Mouse (Mus musculus) adrenal gland, postnatal 36 days (tissue): ENCODE data around the gene Dtnbp1. TPM values are rescaled to one million over a fixed set of nuclear protein-coding genes. Genes with fewer than 3 reads are reported as not detected.

Experiments used
- DNase-seq, 2 experiments: peaks; one replicate each; pipeline ENCODE4 v3.0.0; 2021; ENCODE audit warnings: mixed read lengths in 1 of 2
- long read RNA-seq, 2 experiments: library from polyadenylated mRNA; stranded (forward); transcript quantifications; one replicate each; pipeline ENCODE4 v2.0.0; 2021; ENCODE audit warnings: borderline sequencing depth in 2 of 2
- total RNA-seq, 2 experiments: library from RNA; stranded (reverse); gene quantifications; 2 replicates each; pipeline ENCODE4 v1.2.3; 2021

Dtnbp1 gene
- total RNA-seq: 10 to 100 TPM; 54.7 to 55.0 TPM
- long read RNA-seq, experiment 1, transcript Dtnbp1-201 (10 exons, 1,362 nt): major isoform, 127 of 160 reads
- long read RNA-seq, experiment 1, partial matches to known transcripts: 3 of 160 reads
- long read RNA-seq, experiment 1, other reads (novel, unspliced or antisense): 29 of 160 reads
- long read RNA-seq, experiment 2, transcript Dtnbp1-201 (10 exons, 1,362 nt): major isoform, 55 of 74 reads
- long read RNA-seq, experiment 2, partial matches to known transcripts: 5 of 74 reads
- long read RNA-seq, experiment 2, other reads (novel, unspliced or antisense): 13 of 74 reads

- DNase-seq: peak; percentile 83 to 92
These were observed at the start of gene Dtnbp1 for GRCm38 (mm10) chr13:45001911-45002615. TSS of gene Dtnbp1 (minus strand) at chr13:45002147.

GRCm38 (mm10) chr13:45049261-45050020 lies 47.5 kb upstream of the Dtnbp1 start:
- DNase-seq: no peak

GRCm38 (mm10) chr13:45043466-45043865 lies 41.5 kb upstream of the Dtnbp1 start:
- no peak for DNase-seq

GRCm38 (mm10) chr13:45040741-45041140 lies 38.8 kb upstream of the Dtnbp1 start:
- no peak for DNase-seq

- no peak for DNase-seq
These were observed 38.2 kb upstream of the Dtnbp1 start for GRCm38 (mm10) chr13:45040195-45040594.

GRCm38 (mm10) chr13:45036417-45036816 lies 34.5 kb upstream of the Dtnbp1 start:
- no peak for DNase-seq

- no peak for DNase-seq
These were observed 32.8 kb upstream of the Dtnbp1 start for GRCm38 (mm10) chr13:45034759-45035158.

- DNase-seq: no peak
These were observed 31.4 kb upstream of the Dtnbp1 start for GRCm38 (mm10) chr13:45033360-45033759.

GRCm38 (mm10) chr13:45032484-45032883 lies 30.5 kb upstream of the Dtnbp1 start:
- DNase-seq: no peak

GRCm38 (mm10) chr13:45031748-45032147 lies 29.8 kb upstream of the Dtnbp1 start:
- no peak for DNase-seq

- DNase-seq: no peak
These were observed 29.4 kb upstream of the Dtnbp1 start for GRCm38 (mm10) chr13:45031314-45031713.

- peak; percentile 89 to 94 for DNase-seq
These were observed 28.9 kb upstream of the Dtnbp1 start for GRCm38 (mm10) chr13:45030830-45031229.

GRCm38 (mm10) chr13:45029791-45030190 lies 27.8 kb upstream of the Dtnbp1 start:
- no peak for DNase-seq

- DNase-seq: no peak
These were observed 24.3 kb upstream of the Dtnbp1 start for GRCm38 (mm10) chr13:45026291-45026690.

- no peak for DNase-seq
These were observed 22.9 kb upstream of the Dtnbp1 start for GRCm38 (mm10) chr13:45024821-45025220.

- no peak for DNase-seq
These were observed 21.6 kb upstream of the Dtnbp1 start for GRCm38 (mm10) chr13:45023356-45024150.

GRCm38 (mm10) chr13:45008150-45008549 lies 6.2 kb upstream of the Dtnbp1 start:
- DNase-seq: peak; percentile 19 to 23

GRCm38 (mm10) chr13:45007726-45008125 lies 5.8 kb upstream of the Dtnbp1 start:
- no peak for DNase-seq

- DNase-seq: no peak
These were observed 4.5 kb upstream of the Dtnbp1 start for GRCm38 (mm10) chr13:45006483-45006882.

GRCm38 (mm10) chr13:45005861-45006260 lies 3.9 kb upstream of the Dtnbp1 start:
- peak in 1 of 2 experiments; percentile 33 for DNase-seq

- DNase-seq: peak; percentile 24 to 35
These were observed 3.1 kb upstream of the Dtnbp1 start for GRCm38 (mm10) chr13:45004987-45005592.

GRCm38 (mm10) chr13:45003026-45003425 lies 1.1 kb upstream of the Dtnbp1 start:
- no peak for DNase-seq
